Mouse (Mus musculus) small intestine, adult 2 months (tissue): Measurements from ENCODE around the gene Amigo1.

Experiments
- CTCF ChIP-seq: fragments of 200-500 bp; IDR thresholded peaks from 2 replicates; pipeline ENCODE4 v1.5.1; 2012; ENCODE audit warnings: low read depth, mild to moderate bottlenecking, control low read depth, inconsistent platforms, low read length, moderate library complexity, mixed read lengths; ENCODE audit not compliant: insufficient replicate concordance, insufficient read length; ENCODE audit errors: extremely low read depth
- POLR2A ChIP-seq: fragments of 200-500 bp; IDR thresholded peaks from 2 replicates; pipeline ENCODE4 v1.6.1; 2012; ENCODE audit warnings: low read depth, mild to moderate bottlenecking, control low read depth, inconsistent platforms, low read length, moderate library complexity

- TF ChIP-seq CTCF (no peak), POLR2A (no peak)
These were observed 19.5 kb upstream of the Amigo1 start for GRCm38 (mm10) chr3:108166486-108167211.
